Mouse (Mus musculus) stomach, adult 2 months (tissue): ENCODE results near the gene Lman2l. TPM values are rescaled to one million over a fixed set of nuclear protein-coding genes. Genes with fewer than 3 reads are reported as not detected.

ENCODE experiments used
- polyA plus RNA-seq: library from polyadenylated mRNA; depleted of rRNA; stranded (reverse); fragments of >200 nt; gene quantifications from 2 replicates; pipeline ENCODE4 v1.2.3, GENCODE M21; 2012; rRNA removed

The Lman2l gene
- 2.5 and 3.7 TPM in 2 replicates for polyA plus RNA-seq

DNA sequence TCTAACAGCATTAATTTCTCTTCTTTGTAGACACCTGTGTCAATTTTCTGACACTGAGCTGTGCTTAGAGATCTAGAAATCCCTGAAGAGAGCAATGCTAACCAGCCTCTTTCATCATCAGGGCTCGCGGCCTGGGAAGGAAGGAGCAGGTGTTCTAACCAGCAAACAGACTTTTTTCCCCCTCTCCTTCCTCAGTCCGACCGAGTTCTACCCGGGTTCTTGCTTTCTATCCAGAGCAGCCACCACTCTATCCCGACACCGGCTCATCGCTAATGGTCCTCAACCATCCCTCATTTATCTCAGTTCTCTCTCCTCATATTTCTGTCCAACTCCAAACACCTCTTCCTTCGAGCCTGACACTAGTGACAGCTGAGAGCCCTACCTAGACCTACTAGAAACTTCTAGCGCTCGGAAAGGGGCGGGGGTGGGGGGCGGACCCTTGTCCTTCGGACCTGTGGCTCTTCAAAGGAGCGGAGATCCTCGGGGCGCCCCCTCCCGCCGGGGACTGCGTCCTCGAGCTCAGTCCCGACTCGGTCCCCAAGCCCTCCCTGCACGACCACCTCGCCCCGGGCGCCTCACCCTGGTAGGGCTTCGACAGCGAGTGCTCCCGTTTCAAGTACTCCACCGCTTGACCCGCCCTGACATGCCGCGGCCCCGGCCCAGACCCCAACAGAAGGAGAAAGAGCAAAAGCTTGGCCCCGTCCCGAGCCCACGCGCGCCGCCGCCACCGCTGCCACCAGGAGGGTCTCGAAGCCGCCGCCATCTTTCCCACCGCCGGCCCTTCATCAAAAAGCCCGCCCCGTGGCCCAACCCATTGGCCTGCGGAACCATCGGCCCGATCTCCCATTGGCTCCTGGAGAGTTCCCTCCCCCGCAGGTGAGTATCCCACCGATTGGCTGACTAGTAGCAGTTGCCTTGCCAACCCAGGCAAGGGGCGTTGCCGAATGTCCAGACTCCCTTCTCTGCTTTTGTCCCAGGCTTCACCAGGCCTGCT, at the start of gene Lman2l:
TSS of gene Lman2l (minus strand) at position 801 of the 994 bp plus-strand sequence.

DNA sequence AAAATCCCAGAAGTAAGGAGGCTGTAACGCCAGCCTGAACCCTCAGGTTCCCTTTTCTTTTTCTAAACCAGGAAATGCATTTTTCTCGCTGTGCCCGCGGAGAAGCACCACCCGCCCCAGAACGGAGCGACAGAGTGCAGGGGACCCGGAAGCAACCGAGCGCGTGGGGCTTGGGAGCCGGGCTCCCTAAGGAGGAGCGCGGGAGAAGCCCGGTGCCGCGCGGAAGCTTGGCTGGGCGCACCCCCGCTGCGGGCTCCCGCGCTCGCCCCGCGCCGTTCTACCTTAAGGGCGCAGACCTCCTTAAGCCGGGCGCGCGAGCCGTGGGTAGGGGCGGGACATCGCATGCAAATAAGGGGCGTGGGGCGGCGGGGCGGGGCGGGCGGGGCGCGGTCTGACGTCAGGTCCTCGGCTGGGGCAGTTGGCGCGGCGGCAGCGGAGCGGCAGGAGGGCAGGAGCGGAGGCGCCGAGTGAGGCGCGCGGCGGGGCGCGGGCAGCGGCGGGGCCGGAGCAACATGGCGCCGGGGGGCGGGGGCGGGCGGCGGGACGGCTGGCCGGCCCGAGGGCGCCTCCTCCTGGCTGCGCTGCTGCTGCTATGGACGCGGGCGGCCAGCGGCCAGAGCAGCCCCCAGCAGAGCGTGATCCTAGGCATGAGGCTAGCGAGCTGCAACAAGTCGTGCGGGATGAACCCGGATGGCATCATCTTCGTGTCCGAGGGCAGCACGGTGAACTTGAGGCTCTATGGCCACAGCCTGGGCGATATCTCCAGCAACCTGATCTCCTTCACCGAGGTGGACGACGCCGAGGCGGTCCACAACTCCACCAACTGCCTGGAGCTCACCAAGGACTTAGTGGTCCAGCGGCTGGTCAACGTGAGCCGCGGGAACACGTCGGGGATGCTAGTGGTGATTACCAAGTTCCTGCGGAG, 26.4 kb upstream of the Lman2l start, which contains the start of gene Cnnm4:
TSS of gene Cnnm4 (plus strand) at position 440 of the 925 bp plus-strand sequence.

DNA sequence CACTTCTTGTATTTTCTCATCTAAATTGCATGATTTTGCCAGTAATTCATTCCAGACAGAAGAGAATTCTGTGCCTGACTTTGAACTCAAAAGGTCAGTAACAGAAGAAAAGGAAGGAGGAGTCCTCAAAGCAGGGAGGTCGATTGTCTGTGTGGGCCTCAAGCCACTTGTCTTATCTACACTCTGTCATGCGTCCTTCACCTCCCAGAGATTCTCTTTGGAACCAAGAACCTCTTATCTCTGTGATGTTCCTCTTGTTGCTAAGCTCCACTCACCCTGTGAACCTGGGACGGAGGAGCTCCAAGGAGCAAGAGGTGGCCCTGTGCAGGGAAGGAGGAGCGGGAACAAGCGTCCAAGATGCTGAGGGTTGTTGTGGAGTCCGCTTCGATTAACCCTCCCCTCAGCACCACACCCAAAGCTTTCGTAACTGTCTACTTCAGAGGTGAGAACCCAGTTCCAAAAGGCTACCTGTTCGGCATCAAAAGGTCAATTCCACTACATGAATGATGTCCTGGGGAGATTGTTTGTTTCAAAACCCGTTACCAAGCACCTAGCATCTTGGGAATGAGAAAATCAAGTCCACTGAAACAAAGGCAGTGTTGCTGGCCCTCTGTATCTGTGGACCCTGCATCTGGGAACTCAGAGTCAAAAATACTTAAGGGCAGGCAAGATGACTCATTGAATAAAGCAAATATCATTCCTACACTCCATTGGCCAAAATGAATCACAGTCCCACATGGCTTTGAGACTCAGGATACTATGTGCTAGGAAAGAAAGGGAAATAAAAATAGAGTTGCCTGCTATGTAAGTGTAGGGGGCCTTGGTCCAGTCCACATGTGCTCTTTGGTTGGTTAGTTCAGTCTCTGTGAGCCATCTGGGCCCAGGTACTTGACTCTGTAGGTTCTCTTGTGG, 72.9 kb downstream of the Lman2l start, which contains the start of gene Fer1l5:
TSS of gene Fer1l5 (plus strand) at position 358 of the 912 bp plus-strand sequence.

Other genes with a start within 250 kb of the Lman2l start
- gene Uggt1, start 200.6 kb downstream of the Lman2l start, polyA plus RNA-seq: 4.3 and 5.5 TPM in 2 replicates
- gene Neurl3, start 170.6 kb downstream of the Lman2l start, polyA plus RNA-seq: 11.1 and 15.1 TPM in 2 replicates
- gene Arid5a, start 137.5 kb downstream of the Lman2l start, polyA plus RNA-seq: 3.7 and 4.1 TPM in 2 replicates
- gene Kansl3, start 76.1 kb downstream of the Lman2l start, polyA plus RNA-seq: 12.1 and 14.6 TPM in 2 replicates
- gene Fer1l5, start 73.0 kb downstream of the Lman2l start, polyA plus RNA-seq: 0.03 TPM in 1 of 2 replicates, not detected in the other
- gene Cnnm4, start 26.3 kb upstream of the Lman2l start, polyA plus RNA-seq: 16.8 and 16.9 TPM in 2 replicates
- 13.4 and 15.0 TPM in 2 replicates for gene Cnnm3, start 66.6 kb upstream of the Lman2l start, polyA plus RNA-seq
- 12.4 and 16.9 TPM in 2 replicates for gene Ankrd23, start 91.6 kb upstream of the Lman2l start, polyA plus RNA-seq
- not detected in 2 replicates for gene Gm42417, start 94.2 kb upstream of the Lman2l start, polyA plus RNA-seq
- 9.3 and 13.7 TPM in 2 replicates for gene Ankrd39, start 102.2 kb upstream of the Lman2l start, polyA plus RNA-seq
- 5.6 and 8.1 TPM in 2 replicates for gene Sema4c, start 113.1 kb upstream of the Lman2l start, polyA plus RNA-seq
- gene Fam178b, start 237.9 kb upstream of the Lman2l start, polyA plus RNA-seq: 1.00 and 1.7 TPM in 2 replicates
- gene Cox5b, start 246.2 kb upstream of the Lman2l start, polyA plus RNA-seq: 494 and 615 TPM in 2 replicates